Mouse (Mus musculus) kidney, adult 2 months (tissue): ENCODE data around the gene 1700092M07Rik. TPM values are rescaled to one million over a fixed set of nuclear protein-coding genes. Genes with fewer than 3 reads are reported as not detected.

Source experiments
- DNase-seq: peaks from one replicate; pipeline ENCODE4 v3.0.0; 2021
- H3K27ac ChIP-seq: fragments of 200-500 bp; 2 replicates; pipeline ENCODE4 v1.5.1; 2012; ENCODE audit warnings: low read depth, low read length, control low read depth, inconsistent platforms; ENCODE audit not compliant: insufficient read depth
- H3K27me3 ChIP-seq: fragments of 200-500 bp; replicated peaks from 2 replicates; pipeline ENCODE4 v1.6.1; 2012; ENCODE audit warnings: mild to moderate bottlenecking, moderate library complexity, low read length, inconsistent platforms; ENCODE audit not compliant: control insufficient read depth, insufficient read depth
- H3K36me3 ChIP-seq: fragments of 200-500 bp; 2 replicates; pipeline ENCODE4 v1.6.1; 2012; ENCODE audit warnings: mild to moderate bottlenecking, moderate library complexity, low read length, inconsistent platforms; ENCODE audit not compliant: control insufficient read depth, insufficient read depth
- H3K4me1 ChIP-seq: fragments of 200-500 bp; 2 replicates; pipeline ENCODE4 v1.6.1; 2011; ENCODE audit warnings: low read length; ENCODE audit not compliant: control insufficient read depth, insufficient read depth
- H3K4me3 ChIP-seq: fragments of 200-500 bp; 2 replicates; pipeline ENCODE4 v1.5.1; 2011; ENCODE audit warnings: mild to moderate bottlenecking, low read depth, low read length, control low read depth; ENCODE audit not compliant: insufficient read depth
- CTCF ChIP-seq: fragments of 200-500 bp; conservative IDR thresholded peaks from 2 replicates; pipeline ENCODE4 v1.5.1; 2011; ENCODE audit warnings: low read depth, mild to moderate bottlenecking, control low read depth, low read length, moderate library complexity, mixed read lengths; ENCODE audit not compliant: insufficient read depth, insufficient read length
- POLR2A ChIP-seq: fragments of 200-500 bp; IDR thresholded peaks from one replicate; pipeline ENCODE4 v1.6.1; 2011; ENCODE audit warnings: low read depth, low read length, control low read depth
- WGBS: fragments of 180-500 bp; shearing (Covaris S2); methylation state at CpG from one replicate; pipeline ENCODE4 v1.1.7; 2018; 5-methylcytosine and 5-hydroxymethylcytosine counted together
- polyA plus RNA-seq: library from polyadenylated mRNA; depleted of rRNA; stranded (reverse); fragments of >200 nt; gene quantifications from 2 replicates; pipeline ENCODE4 v1.2.3, GENCODE M21; 2012

The 1700092M07Rik gene
- polyA plus RNA-seq, 1 experiment: 0.39 TPM

- WGBS: 72% methylated on average over 2 of the region's 2 CpGs
- no peak for TF ChIP-seq POLR2A
- TF ChIP-seq CTCF: 0 out of 2 replicates have a peak, but pooled peaks have one; percentile 15
- H3K4me3 ChIP-seq: no peak overlapping the region
- H3K4me1 ChIP-seq: peaks cover 7% of the 10 kb centered on the region; the same call in 1 of the 2 replicates
- H3K36me3 ChIP-seq: peaks cover 11% of the 10 kb centered on the region
- DNase-seq: no peak
- H3K27me3 ChIP-seq: no peaks in the 10 kb centered on the region
- no peak overlapping the region for H3K27ac ChIP-seq
Measured at GRCm38 (mm10) chr19:8747368-8747767, 6.8 kb downstream of the 1700092M07Rik start.

DNA sequence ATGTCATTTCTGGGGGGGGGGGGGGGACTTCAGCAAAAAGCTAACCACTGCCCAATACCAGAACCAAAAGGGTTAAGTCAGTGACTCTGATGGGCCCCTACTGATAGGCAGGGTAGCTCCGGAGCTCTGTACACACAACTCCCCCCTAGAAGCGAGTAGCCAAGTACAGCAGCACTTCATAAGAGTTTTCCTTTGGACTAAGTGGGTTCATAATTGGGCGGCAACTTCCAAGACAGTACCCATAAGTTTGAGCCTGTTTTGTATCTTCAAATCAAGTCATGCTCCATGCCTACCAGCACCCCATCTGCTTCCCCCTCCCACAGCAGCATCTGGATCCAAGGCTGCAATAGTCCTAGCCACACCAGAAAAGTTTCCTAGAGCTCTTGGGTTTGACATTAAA is 15.1 kb downstream of the 1700092M07Rik start:
- DNase-seq: no peak
- peaks cover 2% of the 10 kb centered on the region; the same call in 1 of the 2 replicates for H3K4me1 ChIP-seq
- H3K36me3 ChIP-seq: peaks cover 7% of the 10 kb centered on the region
- H3K4me3 ChIP-seq: no peak overlapping the region
- no peak overlapping the region for H3K27ac ChIP-seq
- TF ChIP-seq CTCF (no peak), POLR2A (no peak)
- WGBS: 71% methylated on average over 3 of the region's 3 CpGs
- H3K27me3 ChIP-seq: no peaks in the 10 kb centered on the region

DNA sequence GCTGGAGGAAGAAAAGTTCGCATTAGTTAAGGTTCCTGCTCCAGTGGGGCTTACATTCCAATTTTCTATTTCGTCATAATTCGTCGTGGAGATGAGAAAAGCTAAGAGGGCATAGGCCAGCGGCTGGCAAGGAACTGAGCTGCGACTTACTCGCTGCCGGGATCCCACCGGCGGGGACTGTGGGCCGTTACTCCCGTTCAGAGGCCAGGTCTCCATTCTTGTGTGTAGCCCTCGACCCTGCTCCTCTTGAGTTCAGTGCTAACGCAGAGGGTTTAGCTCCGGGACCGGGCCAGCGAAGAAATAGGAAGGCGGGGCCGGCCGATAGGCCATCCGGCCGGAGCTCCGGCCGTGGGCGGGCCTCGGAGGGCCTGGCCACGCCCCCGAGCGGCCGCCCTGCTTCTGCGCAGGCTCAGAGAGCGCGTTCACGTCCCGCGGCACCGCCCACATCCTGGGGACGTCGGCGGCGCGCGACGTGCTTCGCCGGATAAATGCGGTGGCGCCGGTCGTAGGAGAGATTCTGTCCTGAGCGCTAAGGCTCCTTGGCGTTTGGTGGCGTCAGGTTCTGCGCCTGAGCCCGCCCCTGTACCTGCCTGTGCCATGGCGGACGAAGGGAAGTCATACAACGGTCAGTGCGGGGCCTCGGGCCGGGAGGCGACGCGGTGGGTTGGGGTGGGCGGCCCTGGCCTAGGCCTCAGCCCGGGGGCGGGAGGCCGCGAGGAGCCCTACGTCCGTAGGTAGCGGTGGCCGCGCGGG is 16.3 kb downstream of the 1700092M07Rik start, which contains the start of gene Nxf1:
TSS of gene Nxf1 (plus strand) at position 439 of the 753 bp plus-strand sequence.
- peaks cover 2% of the 10 kb centered on the region; the same call in 1 of the 2 replicates for H3K4me1 ChIP-seq
- no peaks in the 10 kb centered on the region for H3K27me3 ChIP-seq
- peak within 1 kb of the TSS; percentile 90 for H3K4me3 ChIP-seq
- TF ChIP-seq POLR2A: peak; percentile 91
- no peak for TF ChIP-seq CTCF
- peaks cover 2% of the 10 kb centered on the region; the same call in 1 of the 2 replicates for H3K36me3 ChIP-seq
- peak within 1 kb of the TSS; percentile 79 for H3K27ac ChIP-seq
- peak; percentile 96 for DNase-seq
- WGBS: under 1% methylated on average over 75 of the region's 75 CpGs

DNA sequence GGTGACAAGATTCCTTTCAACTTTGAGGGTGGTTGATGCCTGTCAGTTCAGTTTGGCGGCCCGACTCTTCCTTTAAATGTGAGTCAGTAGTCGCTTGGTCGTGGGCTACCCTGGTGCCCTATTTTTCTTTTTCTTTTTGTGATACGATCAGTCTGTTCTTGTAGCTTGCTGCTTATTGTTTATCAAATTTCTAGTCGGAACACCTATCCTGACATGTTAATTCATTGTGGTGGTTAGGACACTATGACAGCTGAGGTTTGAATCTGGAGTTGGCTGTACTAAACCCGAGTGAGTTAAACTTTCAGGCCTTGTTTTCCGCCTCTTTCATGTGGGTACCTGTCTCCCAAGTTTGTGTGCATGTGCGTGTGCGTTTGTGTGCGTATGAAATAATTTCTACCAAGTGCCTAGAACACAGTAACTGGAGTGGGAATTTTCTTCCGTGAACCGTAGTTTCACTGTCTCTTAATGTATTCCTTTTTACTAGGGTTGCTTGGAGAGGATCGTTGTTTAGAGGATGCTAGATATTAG is 17.0 kb downstream of the 1700092M07Rik start:
- peak overlapping the region; percentile 90 for H3K4me3 ChIP-seq
- no peak for TF ChIP-seq POLR2A
- H3K27me3 ChIP-seq: no peaks in the 10 kb centered on the region
- WGBS: under 1% methylated on average over 14 of the region's 14 CpGs
- H3K36me3 ChIP-seq: peaks cover under 1% of the 10 kb centered on the region; the same call in 1 of the 2 replicates
- DNase-seq: no peak
- peak overlapping the region; percentile 58; the same call in 1 of the 2 replicates for H3K27ac ChIP-seq
- peaks cover 2% of the 10 kb centered on the region; the same call in 1 of the 2 replicates for H3K4me1 ChIP-seq

GRCm38 (mm10) chr19:8758899-8759298 is 18.4 kb downstream of the 1700092M07Rik start:
- H3K27me3 ChIP-seq: no peaks in the 10 kb centered on the region
- H3K4me3 ChIP-seq: no peak overlapping the region
- no peak overlapping the region for H3K27ac ChIP-seq
- TF ChIP-seq CTCF: no peak
- no peak for TF ChIP-seq POLR2A
- 80% methylated on average over 2 of the region's 2 CpGs for WGBS
- peaks cover 4% of the 10 kb centered on the region; the same call in 1 of the 2 replicates for H3K36me3 ChIP-seq
- peaks cover 2% of the 10 kb centered on the region; the same call in 1 of the 2 replicates for H3K4me1 ChIP-seq
- DNase-seq: no peak

DNA sequence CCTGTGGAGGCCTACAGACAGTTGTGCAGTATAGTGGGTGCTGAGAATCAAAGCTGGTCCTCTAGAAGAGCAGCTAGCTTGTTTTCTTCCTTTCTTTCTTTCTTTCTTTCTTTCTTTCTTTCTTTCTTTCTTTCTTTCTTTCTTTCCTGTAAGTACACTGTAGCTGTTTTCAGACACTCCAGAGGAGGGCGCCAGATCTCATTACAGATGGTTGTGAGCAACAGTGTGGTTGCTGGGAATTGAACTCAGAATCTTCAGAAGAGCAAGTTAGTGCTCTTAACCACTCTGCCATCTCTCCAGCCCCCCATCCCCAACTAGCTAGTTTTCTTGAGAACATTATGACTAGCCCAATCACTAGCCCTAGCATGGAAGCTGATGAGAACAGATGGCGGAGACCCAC is 20.2 kb downstream of the 1700092M07Rik start:
- TF ChIP-seq CTCF: no peak
- TF ChIP-seq POLR2A: no peak
- WGBS: 96% methylated on average over 2 of the region's 2 CpGs

GRCm38 (mm10) chr19:8763276-8763675 is 22.8 kb downstream of the 1700092M07Rik start:
- no peak for DNase-seq
- WGBS: 86% methylated on average over 4 of the region's 4 CpGs
- Histone ChIP-seq H3K4me1 (no peaks in the 10 kb centered on the region), H3K4me3 (no peak overlapping the region), H3K36me3 (peaks cover 8% of the 10 kb centered on the region), H3K27ac (no peak overlapping the region), H3K27me3 (no peaks in the 10 kb centered on the region)
- TF ChIP-seq CTCF (no peak), POLR2A (no peak)

More for the DNA sequence above, 20.2 kb downstream of the 1700092M07Rik start:
- Histone ChIP-seq H3K4me1 (peaks cover 2% of the 10 kb centered on the region; the same call in 1 of the 2 replicates), H3K27ac (no peak overlapping the region), H3K4me3 (no peak overlapping the region), H3K27me3 (no peaks in the 10 kb centered on the region), H3K36me3 (peaks cover 6% of the 10 kb centered on the region; the same call in 1 of the 2 replicates)
- DNase-seq: no peak
